Mouse (Mus musculus) brain, embryonic 14.5 days (tissue): ENCODE data around the gene Zfp180. TPM values are rescaled to one million over a fixed set of nuclear protein-coding genes. Genes with fewer than 3 reads are reported as not detected.
"Not testable (repeated sequence)": the region's sequence is repeated elsewhere in the genome, so short reads cannot be mapped to it uniquely, and the experiment has no call there.

Experiments used
- DNase-seq: peaks from one replicate; pipeline ENCODE4 v3.0.0-alpha.2; 2011; ENCODE audit warnings: low read depth
- CTCF ChIP-seq: fragments of 200-500 bp; IDR thresholded peaks from 2 replicates; pipeline ENCODE4 v1.5.1; 2012; ENCODE audit warnings: inconsistent platforms, mild to moderate bottlenecking, moderate library complexity, borderline replicate concordance; ENCODE audit not compliant: insufficient read depth, insufficient read length; ENCODE audit errors: extremely low read depth
- POLR2A ChIP-seq: fragments of 200-500 bp; IDR thresholded peaks from 2 replicates; pipeline ENCODE4 v1.6.1; 2012; ENCODE audit warnings: mild to moderate bottlenecking, inconsistent platforms, borderline replicate concordance; ENCODE audit not compliant: poor library complexity, insufficient read depth, insufficient read length, severe bottlenecking; ENCODE audit errors: extremely low read depth
- polyA plus RNA-seq: library from polyadenylated mRNA; depleted of rRNA; stranded (reverse); fragments of >200 nt; gene quantifications from 2 replicates; pipeline ENCODE4 v1.2.3, GENCODE M21; 2012; rRNA removed

Zfp180 gene
- polyA plus RNA-seq, result 35.8 and 39.9 TPM in 2 replicates

DNA sequence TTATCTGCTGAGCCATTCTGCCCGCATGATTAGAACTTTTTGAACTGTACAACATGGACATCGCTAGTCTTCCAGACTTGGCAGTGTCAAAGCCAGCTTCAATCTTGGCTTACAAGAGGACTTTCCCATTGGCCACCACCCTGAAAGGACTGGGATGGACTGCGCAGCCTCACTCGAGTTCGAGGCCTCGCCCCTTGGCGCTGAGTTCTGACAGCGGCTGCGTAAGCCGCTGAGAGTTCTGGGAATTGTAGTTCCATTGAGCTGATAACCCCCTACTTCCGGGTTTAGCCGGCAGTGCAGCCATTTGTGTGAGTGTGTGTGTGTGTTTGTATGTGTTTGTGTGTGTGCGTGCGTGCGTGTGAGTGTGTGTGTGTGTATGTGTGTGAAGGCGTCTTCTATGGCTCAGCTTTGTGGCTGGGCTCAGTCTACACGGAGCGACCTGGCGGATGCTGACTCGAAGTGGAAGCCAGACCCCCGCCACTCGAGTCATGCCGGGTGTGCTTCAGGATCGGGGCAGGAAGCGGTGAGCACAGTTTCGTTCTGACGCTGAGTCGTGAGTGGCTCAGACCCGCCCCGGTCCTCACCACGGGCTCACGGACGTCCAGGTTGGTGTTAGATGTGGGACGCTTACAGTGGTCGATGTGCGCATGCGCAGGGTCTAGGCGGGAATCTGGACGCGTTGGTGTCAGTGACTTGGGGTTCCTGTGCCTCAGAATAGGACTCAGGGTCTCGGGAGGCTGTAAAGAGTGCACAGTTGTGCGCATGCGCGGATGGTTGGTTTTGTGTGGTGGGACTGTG lies at the start of gene Zfp180:
Gene Zfp180, plus strand, starts transcription at position 291 of the 798 bp plus-strand sequence.
- peak; percentile 99 for DNase-seq
- TF ChIP-seq CTCF, result no peak
- peak; percentile 14; the same call in 1 of the 2 replicates for TF ChIP-seq POLR2A

DNA sequence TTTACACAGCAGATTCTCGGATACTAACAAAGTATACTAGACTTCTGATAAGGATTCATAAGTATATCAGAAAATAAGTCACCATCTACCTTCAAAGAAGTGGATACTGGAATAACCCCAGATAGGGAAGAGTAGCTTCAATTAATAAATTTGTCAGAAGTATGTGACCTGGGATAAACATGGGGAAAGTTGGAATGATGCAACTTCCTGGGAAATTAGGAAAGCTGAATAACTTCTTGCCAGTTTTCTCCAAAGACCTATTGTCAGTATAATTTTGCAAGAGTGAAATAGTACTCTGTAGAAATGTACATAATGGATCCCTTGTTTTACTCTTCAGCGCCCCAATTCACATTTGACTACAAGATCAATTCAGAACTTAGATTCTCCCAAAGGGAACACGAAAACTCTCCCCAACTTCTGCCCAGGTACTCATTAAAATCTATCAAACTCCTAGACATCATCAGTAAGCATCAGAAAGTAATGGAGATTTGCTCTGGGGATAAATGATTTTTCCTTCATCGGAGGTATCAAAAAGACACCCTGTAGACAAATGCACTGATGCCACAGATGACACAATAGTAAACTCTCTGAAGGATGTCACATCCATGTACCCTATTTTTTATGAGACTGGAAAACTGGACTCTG lies 28.9 kb upstream of the Zfp180 start, which contains the start of gene Vmn1r183:
Gene Vmn1r183, plus strand, starts transcription at position 595 of the 645 bp plus-strand sequence.
- no peak for DNase-seq
- no peak for TF ChIP-seq CTCF
- no peak for TF ChIP-seq POLR2A

DNA sequence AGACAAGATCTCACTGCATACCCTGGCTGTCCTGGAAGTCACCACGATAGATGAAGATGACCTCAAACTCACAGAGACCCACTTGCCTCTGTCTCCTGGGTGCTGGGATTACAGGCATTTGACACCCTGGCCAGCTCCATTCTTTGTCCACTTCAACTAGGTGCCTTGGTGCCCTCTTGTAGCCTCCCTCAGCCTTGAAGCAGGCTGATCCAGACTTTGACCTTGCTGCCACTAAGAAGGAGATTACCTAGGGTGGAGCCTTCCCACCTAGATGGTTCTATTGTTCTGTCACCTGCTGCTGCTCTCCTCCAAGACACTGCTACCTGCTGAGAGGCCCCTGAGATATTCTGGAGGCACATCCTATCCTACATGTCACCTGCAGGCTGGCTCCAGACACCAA lies 7.3 kb upstream of the Zfp180 start:
- DNase-seq, result not testable (repeated sequence)

DNA sequence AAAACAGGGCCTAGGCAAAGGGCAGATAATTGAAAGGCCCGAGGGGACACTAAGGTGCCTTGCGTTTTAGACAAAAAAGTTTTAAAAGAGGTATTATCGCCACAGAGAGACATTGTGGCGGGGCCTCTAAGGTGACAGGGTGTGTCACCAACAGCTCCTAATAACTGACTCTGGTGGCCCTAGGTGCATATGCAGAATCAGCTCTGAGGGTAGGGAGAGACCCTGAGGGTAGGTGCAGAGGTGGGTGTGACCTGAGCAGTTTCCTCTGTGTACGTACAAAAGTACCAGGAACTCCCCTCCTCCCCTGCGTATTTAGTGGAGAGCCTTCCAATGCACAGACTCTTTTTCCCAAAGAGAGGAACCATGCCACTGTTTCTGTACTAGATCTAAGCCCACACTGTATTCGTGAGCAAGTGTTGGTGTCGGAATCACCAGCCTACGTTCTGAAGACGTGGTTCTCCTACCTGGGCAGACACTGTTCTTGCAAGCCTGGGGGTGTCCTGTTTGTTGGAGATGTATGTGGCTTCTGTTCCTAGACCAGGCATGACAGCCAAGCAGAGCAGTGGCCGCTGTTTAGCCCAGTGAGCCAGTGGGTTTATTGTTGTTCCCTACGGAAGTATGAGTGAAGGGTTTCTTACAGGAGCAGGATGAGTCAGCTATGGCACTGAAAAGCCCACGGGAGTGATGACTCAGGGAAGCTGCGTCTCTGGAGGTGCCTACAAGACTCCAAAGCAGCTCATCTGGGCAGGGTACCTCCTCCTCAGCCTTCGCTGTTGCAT lies 922 bp downstream of the Zfp180 start:
- DNase-seq, result no peak
- TF ChIP-seq CTCF, result no peak
- no peak for TF ChIP-seq POLR2A

DNA sequence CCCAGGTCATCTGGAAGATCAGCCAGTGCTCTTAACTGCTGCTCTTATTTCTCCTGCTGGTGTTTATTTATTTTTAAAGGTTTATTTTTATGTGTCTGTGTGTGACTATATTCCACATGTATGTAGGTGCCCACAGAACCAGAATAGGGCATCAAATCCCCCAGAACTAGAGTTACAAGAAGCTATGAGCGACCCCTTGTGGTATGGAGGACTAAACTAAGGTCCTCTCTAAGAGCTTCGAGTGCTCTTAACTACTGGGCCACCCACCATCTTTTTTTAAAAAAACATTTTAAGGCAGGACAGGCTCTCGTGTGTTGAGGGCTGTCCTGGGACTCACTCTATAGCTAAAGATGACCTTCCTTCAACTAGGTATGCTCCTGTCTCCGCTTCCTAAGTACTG lies 5.1 kb downstream of the Zfp180 start:
- DNase-seq, result no peak
- TF ChIP-seq POLR2A (no peak), CTCF (no peak)

DNA sequence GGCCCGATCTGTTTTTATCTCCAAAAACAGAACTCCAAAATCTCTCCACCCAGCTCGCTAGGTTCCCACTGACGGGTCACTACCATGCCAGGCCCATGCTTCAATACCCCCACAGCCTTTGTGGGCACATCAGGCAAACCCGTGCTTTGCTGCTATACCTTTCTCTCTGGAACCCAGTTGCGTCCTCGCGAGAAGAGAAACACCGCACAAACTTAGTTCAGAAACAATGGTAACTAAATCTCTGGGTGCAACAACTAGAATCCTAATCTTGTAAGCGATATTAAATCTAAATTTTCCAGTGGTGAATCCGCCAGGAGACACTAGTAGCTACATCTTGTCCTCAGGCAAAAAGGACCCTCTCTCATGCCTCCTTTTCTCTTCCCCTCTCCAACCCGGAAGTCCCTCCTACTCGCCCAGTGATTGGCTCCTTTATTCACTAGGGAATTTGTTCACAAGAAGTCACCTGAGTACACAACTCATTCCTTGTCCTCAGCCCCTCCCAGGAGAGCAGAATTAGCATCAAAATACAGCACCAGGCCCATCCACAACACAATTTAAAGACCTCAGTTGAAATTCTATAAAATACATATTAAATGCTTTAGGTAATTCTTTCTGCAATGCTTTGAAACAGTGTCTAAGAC lies 5.9 kb downstream of the Zfp180 start:
- no peak for DNase-seq
- no peak for TF ChIP-seq CTCF
- no peak for TF ChIP-seq POLR2A

DNA sequence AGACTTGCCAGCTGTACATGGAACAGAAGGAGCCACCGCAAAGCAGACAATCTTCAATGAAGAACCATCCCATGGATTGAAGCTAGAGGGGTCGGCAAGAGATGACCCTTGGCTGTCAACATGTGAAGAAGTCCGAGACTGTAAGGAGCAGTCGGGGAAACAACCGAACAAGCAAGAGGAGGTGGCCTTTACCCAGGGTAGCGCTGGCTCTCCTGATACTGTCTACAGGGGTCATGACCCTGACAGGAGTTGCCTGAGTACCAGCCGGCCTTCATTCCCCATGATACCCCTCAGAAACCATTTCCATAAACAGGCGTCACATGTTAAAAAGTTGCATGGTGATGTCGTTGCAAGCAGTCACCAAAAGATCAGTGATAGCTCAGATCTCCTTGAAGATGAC lies 22.7 kb downstream of the Zfp180 start:
- TF ChIP-seq CTCF (no peak), POLR2A (no peak)
- no peak for DNase-seq

DNA sequence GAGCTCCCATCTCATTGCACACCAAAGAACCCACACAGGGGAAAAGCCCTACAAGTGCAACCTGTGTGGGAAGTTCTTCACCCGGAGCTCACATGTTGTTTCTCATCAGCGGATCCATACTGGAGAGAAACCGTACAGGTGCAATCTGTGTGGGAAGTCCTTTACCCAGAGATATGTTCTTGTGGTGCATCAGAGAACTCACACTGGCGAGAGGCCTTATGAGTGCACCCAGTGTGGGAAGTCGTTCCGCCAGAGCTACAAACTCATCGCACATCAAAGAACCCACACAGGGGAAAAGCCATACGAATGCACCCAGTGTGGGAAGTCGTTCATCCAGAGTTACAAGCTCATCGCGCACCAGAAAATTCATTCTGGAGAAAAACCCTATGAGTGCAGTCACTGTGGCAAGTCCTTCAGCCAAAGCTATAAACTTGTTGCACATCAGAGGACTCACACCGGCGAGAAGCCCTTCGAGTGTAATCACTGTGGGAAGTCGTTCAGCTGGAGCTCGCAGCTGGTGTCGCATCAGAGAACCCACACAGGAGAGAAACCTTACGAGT lies 23.5 kb downstream of the Zfp180 start:
- no peak for DNase-seq
- TF ChIP-seq CTCF, result no peak
- TF ChIP-seq POLR2A, result no peak

DNA sequence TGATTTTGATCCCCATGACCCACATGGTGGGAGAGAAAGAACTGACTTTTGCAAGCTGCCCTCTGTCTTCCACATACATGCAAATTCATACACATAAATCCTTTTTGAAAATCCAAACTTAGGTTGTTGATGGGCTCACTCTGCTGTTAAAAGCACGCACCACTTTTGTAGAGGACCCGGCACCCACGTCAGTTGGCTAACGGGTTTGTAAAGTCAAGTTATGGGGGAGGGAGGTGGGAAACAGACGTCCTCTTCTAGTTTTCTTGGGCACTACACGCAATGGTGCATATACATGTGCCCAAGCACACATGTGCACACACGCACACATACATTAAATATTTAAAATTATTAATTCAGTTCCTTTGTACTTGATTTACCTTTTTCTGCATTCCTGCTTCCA lies 29.1 kb downstream of the Zfp180 start:
- DNase-seq, result no peak

DNA sequence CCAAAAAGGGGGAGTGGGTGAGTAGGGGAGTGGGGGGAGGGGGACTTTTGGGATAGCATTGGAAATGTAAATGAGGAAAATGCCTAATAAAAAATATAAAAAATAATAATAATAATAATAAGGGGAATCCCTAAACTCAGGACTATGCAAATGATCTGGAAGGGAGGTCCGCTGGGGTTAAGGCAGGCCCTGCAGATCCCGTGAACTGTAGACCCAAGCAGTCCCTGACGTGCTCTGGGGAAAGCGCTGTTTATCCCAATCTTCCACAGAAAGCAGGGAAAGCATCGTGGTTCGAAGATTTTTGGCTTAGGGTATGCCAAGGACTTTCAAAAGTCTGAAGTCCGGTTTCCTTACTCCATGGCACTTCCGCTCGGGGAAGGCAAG lies 30.0 kb downstream of the Zfp180 start:
- no peak for TF ChIP-seq CTCF
- no peak for TF ChIP-seq POLR2A
- no peak for DNase-seq

More for the DNA sequence above, 29.1 kb downstream of the Zfp180 start:
- TF ChIP-seq CTCF (no peak), POLR2A (no peak)

DNA sequence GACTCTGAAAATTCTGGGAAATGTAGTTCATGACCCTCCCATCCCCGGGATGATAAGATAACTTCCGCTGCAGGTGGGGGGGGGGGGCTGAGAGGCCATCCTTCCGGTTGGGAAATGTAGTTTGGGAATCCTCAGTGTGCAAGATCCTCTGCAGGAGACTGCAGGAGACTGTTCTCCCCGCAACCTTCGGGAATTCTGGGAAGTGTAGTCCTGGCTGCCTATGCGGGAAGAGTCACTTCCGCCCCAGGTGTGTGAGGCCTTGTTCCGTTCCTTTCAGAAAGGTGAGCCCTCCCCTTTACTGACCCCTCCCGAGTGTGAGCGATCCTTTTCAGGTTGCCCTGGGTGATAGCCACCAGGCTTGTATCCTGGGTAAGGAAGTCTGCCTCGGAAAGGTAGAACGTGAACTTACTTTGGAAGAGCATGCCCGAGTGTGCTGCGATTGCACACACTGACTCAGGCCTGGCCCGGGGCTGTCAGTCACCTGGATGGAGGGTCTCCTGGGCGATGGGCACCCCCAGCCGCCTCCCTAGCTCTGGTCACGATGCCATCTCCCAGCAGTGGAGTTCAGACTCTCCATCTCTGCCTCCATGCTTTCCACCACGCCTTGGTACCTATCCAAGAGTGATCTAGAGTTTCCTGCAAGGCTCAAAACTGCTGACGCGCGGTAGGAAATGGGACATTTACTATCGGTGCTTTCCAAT lies 30.6 kb downstream of the Zfp180 start, which contains the start of gene Zfp112:
Gene Zfp112, plus strand, starts transcription at position 159 of the 701 bp plus-strand sequence.
- peak; percentile 99 for DNase-seq
- no peak for TF ChIP-seq CTCF
- TF ChIP-seq POLR2A, result peak; percentile 34; the same call in 1 of the 2 replicates
